Mouse (Mus musculus) heart, embryonic 15.5 days (tissue): ENCODE measurements around the gene Gm20830. TPM values are rescaled to one million over a fixed set of nuclear protein-coding genes. Genes with fewer than 3 reads are reported as not detected.
"Not testable (repeated sequence)": the region's sequence is repeated elsewhere in the genome, so short reads cannot be mapped to it uniquely, and the experiment has no call there.

Source experiments
- ATAC-seq: fragments of 200-750 bp; cut with Nextera tagmentation; replicated peaks from 2 replicates; pipeline ENCODE4 v1.8.0; 2017; ENCODE audit warnings: low read depth, moderate TSS enrichment; ENCODE audit not compliant: insufficient number of reproducible peaks, insufficient read depth, low FRiP score
- H3K27ac ChIP-seq: fragments of 300-500 bp; sonication (generic); 2 replicates; pipeline ENCODE4 v1.5.1; 2015; ENCODE audit warnings: mild to moderate bottlenecking, inconsistent platforms
- H3K27me3 ChIP-seq: fragments of 300-500 bp; sonication (generic); 2 replicates; pipeline ENCODE4 v1.6.1; 2015; ENCODE audit warnings: inconsistent platforms
- H3K36me3 ChIP-seq: fragments of 300-500 bp; sonication (generic); 2 replicates; pipeline ENCODE4 v1.6.1; 2015; ENCODE audit warnings: mild to moderate bottlenecking, inconsistent platforms
- H3K4me1 ChIP-seq: fragments of 300-500 bp; sonication (generic); replicated peaks from 2 replicates; pipeline ENCODE4 v1.6.1; 2015; ENCODE audit warnings: inconsistent platforms
- H3K4me2 ChIP-seq: fragments of 300-500 bp; sonication (generic); 2 replicates; pipeline ENCODE4 v1.6.1; 2015; ENCODE audit warnings: inconsistent platforms, mild to moderate bottlenecking, moderate library complexity
- H3K4me3 ChIP-seq: fragments of 300-500 bp; sonication (generic); 2 replicates; pipeline ENCODE4 v1.5.1; 2015; ENCODE audit warnings: mild to moderate bottlenecking, inconsistent platforms
- H3K9ac ChIP-seq: fragments of 300-500 bp; sonication (generic); 2 replicates; pipeline ENCODE4 v1.6.1; 2015; ENCODE audit warnings: mild to moderate bottlenecking, inconsistent platforms
- H3K9me3 ChIP-seq: fragments of 300-500 bp; sonication (generic); replicated peaks from 2 replicates; pipeline ENCODE4 v1.6.1; 2016; ENCODE audit warnings: inconsistent platforms
- WGBS: fragments of 180-500 bp; shearing (Covaris S2); methylation state at CpG from one replicate; pipeline ENCODE4 v1.1.7; 2015; ENCODE audit warnings: mixed read lengths; 5-methylcytosine and 5-hydroxymethylcytosine counted together
- polyA plus RNA-seq: library from polyadenylated mRNA; unstranded; fragments of >200 nt; fragmentation: Nextera tagmentation; extraction: Ambion mirVana; gene quantifications from 2 replicates; pipeline ENCODE4 v1.2.1, GENCODE M21; 2015

Gene Gm20830
- polyA plus RNA-seq: not detected in 2 replicates

DNA sequence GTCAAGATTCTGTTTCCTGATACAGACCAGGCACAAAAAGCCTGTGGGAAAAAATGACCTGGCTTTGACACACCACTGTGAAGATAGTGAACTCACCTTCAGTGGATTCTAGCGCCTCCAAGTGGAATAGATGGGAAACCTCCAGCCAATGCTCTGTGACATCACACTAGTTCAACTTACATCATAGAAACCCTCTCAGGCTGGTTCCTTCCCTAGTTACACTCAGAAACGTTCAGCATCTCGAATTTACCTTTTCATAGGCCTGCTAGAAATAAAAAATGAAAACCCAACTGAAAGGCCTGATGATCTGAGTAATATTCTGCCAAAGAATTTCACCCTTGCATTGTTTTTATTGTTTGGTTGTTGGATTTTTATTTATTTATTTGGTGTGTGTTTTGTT is at the start of gene Gm20830:
Gene Gm20830, minus strand, starts transcription at position 101 of the 400 bp plus-strand sequence.
- H3K27me3 ChIP-seq, H3K4me2 ChIP-seq, H3K36me3 ChIP-seq, ATAC-seq, H3K4me1 ChIP-seq, H3K4me3 ChIP-seq, H3K9ac ChIP-seq, H3K27ac ChIP-seq, H3K9me3 ChIP-seq: not testable (repeated sequence)
- 32% methylated on average over 3 of the region's 3 CpGs for WGBS

Other genes with a start within 250 kb of the Gm20830 start
- not detected in 2 replicates for gene Gm21719, start 235.4 kb downstream of the Gm20830 start, polyA plus RNA-seq